14 mouse cellular contexts compared by ENCODE assay signal in the genomic region with DNA sequence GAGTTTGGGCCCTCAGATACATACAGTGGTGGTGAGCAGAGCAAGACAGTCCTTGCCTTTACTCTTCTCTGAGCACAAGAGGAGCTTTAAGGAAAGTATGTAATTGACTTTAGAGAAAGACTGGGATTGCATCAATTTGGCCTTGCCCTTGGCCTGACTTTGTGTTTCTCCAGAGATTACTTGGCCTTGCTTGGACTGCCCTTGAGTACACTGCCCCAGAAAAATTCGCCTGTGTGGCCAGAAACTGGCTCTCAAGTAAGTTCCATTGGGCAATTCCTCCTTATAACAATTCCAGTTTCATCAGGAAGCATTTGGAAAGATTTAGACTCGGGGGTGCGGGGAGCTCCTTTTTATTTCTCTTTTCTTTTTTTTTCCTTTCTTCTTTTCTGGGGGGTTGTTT. TPM values are rescaled to one million over a fixed set of nuclear protein-coding genes. Genes with fewer than 3 reads are reported as not detected.
DNase-seq lines count a peak whose midpoint lies in the region; ATAC-seq and TF ChIP-seq lines count a peak whose summit lies in the region.
"Had no signal": no experiment of that assay in that cellular context is flagged by ENCODE, and none has a peak within 500 bp of the region (broad histone marks: within the 10 kb centered on the region; RNA-seq: fewer than 3 reads in every experiment).

No protein-coding gene starts in this region.

- ATAC-seq in liver, embryonic 13.5 days (ENCODE audit: low read depth): no peak
- ATAC-seq in liver, postnatal 0 days: no peak

- peak; percentile 50 for DNase-seq in gastrocnemius, adult 2 months
- DNase-seq in gastrocnemius, postnatal 10 days: no peak
- no peak for DNase-seq in liver, embryonic 13.5 days
- no peak for DNase-seq in liver, postnatal 0 days
- peak; percentile 34 for DNase-seq in heart, postnatal 25 days (ENCODE audit: low spot score)
- DNase-seq in lung, postnatal 4 days: peak; percentile 34 to 68
- no peak for DNase-seq in urinary bladder, adult 18-20 months (ENCODE audit: low spot score in 2 of 2)
- DNase-seq in layer of hippocampus, postnatal 14 days (ENCODE audit: low spot score in 2 of 2): no peak
- DNase-seq: B cell, adult 2 months; cerebellum, adult 8-10 months; lung, embryonic 14.5 days; thymus, postnatal 25 days had no signal

- peak overlapping the region; percentile 35; the same call in 1 of the 2 replicates for H3K27ac ChIP-seq in gastrocnemius, adult 2 months
- H3K27ac ChIP-seq in liver, embryonic 13.5 days: peak overlapping the region; percentile 44; the same call in 1 of the 2 replicates
- H3K27ac ChIP-seq in liver, postnatal 0 days (ENCODE audit: low read depth): no peak overlapping the region
- H3K27ac ChIP-seq: hindbrain, embryonic 12.5 days; midbrain, embryonic 12.5 days had no signal

- H3K4me2 ChIP-seq in liver, embryonic 13.5 days: no peak overlapping the region
- H3K4me2 ChIP-seq in liver, postnatal 0 days (ENCODE audit: low read depth, low read length): no peak overlapping the region
- H3K4me2 ChIP-seq: hindbrain, embryonic 12.5 days; lung, embryonic 14.5 days; midbrain, embryonic 12.5 days had no signal

- no peak for TF ChIP-seq CTCF in gastrocnemius, adult 2 months (IDR thresholded peaks at IDR 0.05)
- TF ChIP-seq CTCF in liver, postnatal 0 days (IDR thresholded peaks at IDR 0.05; ENCODE audit: low read depth): no peak

- H3K4me1 ChIP-seq in liver, embryonic 13.5 days (replicated peaks): peaks cover 32% of the 10 kb centered on the region
- H3K4me1 ChIP-seq in liver, postnatal 0 days (ENCODE audit: insufficient read depth): 0 out of 2 replicates have a peak, but pooled peaks cover 5% of the 10 kb centered on the region
- H3K4me1 ChIP-seq: hindbrain, embryonic 12.5 days; midbrain, embryonic 12.5 days had no signal

- no peaks in the 10 kb centered on the region for H3K27me3 ChIP-seq in liver, embryonic 13.5 days
- H3K27me3 ChIP-seq in liver, postnatal 0 days (ENCODE audit: insufficient read depth, low read length): no peaks in the 10 kb centered on the region
- H3K27me3 ChIP-seq: hindbrain, embryonic 12.5 days; midbrain, embryonic 12.5 days had no signal

- 0 out of 2 replicates have a peak overlapping the region, but pooled peaks have one; percentile 9 for H3K4me3 ChIP-seq in gastrocnemius, adult 2 months
- H3K4me3 ChIP-seq in liver, embryonic 13.5 days (replicated peaks): no peak overlapping the region
- H3K4me3 ChIP-seq in liver, postnatal 0 days (ENCODE audit: low read depth, low read length): no peak overlapping the region
- H3K4me3 ChIP-seq: hindbrain, embryonic 12.5 days; midbrain, embryonic 12.5 days had no signal

- TF ChIP-seq EP300 in liver, postnatal 0 days (IDR thresholded peaks at IDR 0.05; ENCODE audit: low read depth): no peak

- H3K9ac ChIP-seq in liver, embryonic 13.5 days: no peak overlapping the region
- H3K9ac ChIP-seq in liver, postnatal 0 days (replicated peaks): no peak overlapping the region
- H3K9ac ChIP-seq: hindbrain, embryonic 12.5 days; lung, embryonic 14.5 days; midbrain, embryonic 12.5 days had no signal

- peaks cover 25% of the 10 kb centered on the region for H3K36me3 ChIP-seq in liver, embryonic 13.5 days
- H3K36me3 ChIP-seq in liver, postnatal 0 days (replicated peaks; ENCODE audit: insufficient read depth, low read length): peaks cover 7% of the 10 kb centered on the region; the same call in 1 of the 2 replicates
- H3K36me3 ChIP-seq: hindbrain, embryonic 12.5 days; midbrain, embryonic 12.5 days had no signal

- intact Hi-C loops in gastrocnemius, adult 2 months (cut with DNase I): no loop called here
- intact Hi-C loops in heart, postnatal 25 days (cut with DNase I): no loop called here

- no peaks in the 10 kb centered on the region for H3K9me3 ChIP-seq in liver, embryonic 13.5 days (replicated peaks)
- H3K9me3 ChIP-seq in liver, postnatal 0 days (ENCODE audit: low read length): no peaks in the 10 kb centered on the region
- H3K9me3 ChIP-seq: hindbrain, embryonic 12.5 days had no signal

- 77% methylated on average over 3 of the region's 3 CpGs for WGBS in liver, embryonic 13.5 days (ENCODE audit: insufficient replicate concordance)
- 84% methylated on average over 3 of the region's 3 CpGs for WGBS in liver, postnatal 0 days (ENCODE audit: insufficient replicate concordance)

RNA-seq across cellular contexts. Expression of a gene that starts 34.9 kb away (rescaled TPM):
- 1 to 10 TPM; 1.5 to 2.8 TPM for total RNA-seq in gastrocnemius, adult 2 months (2021)
- total RNA-seq in gastrocnemius, postnatal 10 days (2021): 1 to 10 TPM; 5.6 to 9.6 TPM
- polyA plus RNA-seq in liver, embryonic 13.5 days (2015; fragmentation: Nextera tagmentation; extraction: Ambion mirVana): 11.8 and 13.9 TPM in 2 replicates
- polyA plus RNA-seq in liver, postnatal 0 days (2015; fragmentation: Nextera tagmentation; extraction: Ambion mirVana): 6.4 TPM in 2 replicates
- total RNA-seq in heart, postnatal 25 days (2021): 1 to 10 TPM; 4.2 to 5.3 TPM
- total RNA-seq in layer of hippocampus, postnatal 14 days (2021): 100 to 1,000 TPM in 1 of 2 experiments, 10 to 100 TPM in 1; 92.7 to 102 TPM

Comparison
In these comparisons a context has a peak if more than half of its experiments do, and no peak if none do; other contexts are left out.
1. DNase-seq: peak in gastrocnemius, adult 2 months (single experiment), heart, postnatal 25 days (single experiment) and lung, postnatal 4 days (2 of 2); none in gastrocnemius, postnatal 10 days (single experiment), liver, embryonic 13.5 days (single experiment), liver, postnatal 0 days (single experiment), urinary bladder, adult 18-20 months (0 of 2) and layer of hippocampus, postnatal 14 days (0 of 2).
2. RNA of a gene that starts 34.9 kb away (total RNA-seq): 92.7 to 102 TPM in layer of hippocampus, postnatal 14 days; 5.6 to 9.6 TPM in gastrocnemius, postnatal 10 days, 4.2 to 5.3 TPM in heart, postnatal 25 days and 1.5 to 2.8 TPM in gastrocnemius, adult 2 months; every median in the first group is over 4 times any median in the second.